Mouse (Mus musculus) frontal cortex, postnatal 14 days (tissue): ENCODE measurements around the gene Slc22a22.

Source experiments
- DNase-seq, 2 experiments: peaks; one replicate each; pipeline ENCODE4 v3.0.0; 2022; ENCODE audit warnings: low spot score in 2 of 2

Gene Slc22a22

GRCm38 (mm10) chr15:57477525-57477924 is at the start of gene Slc22a22:
Gene Slc22a22 (minus strand): TSS chr15:57477625.
- no peak for DNase-seq

- DNase-seq: no peak
These were observed 46.3 kb upstream of the Slc22a22 start for GRCm38 (mm10) chr15:57523510-57524298.

DNA sequence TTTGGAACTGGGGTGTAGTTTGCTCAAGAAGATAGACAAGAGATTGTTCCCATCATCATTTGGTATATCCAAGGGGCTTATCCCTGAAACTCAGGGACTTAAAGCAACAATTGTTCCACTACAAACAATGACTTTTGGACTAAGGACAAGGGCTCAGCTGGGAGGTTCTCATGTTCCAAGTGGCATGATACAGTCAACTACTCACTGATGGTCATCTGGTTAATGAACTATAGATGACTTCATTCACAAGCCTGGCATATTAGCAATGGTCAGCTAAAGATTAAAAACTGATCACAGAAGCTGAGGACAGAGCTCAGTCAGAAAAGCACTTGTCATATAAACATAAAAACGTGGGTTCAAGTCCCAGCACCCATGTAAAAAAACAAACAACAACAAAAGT is 44.7 kb upstream of the Slc22a22 start:
- no peak for DNase-seq

GRCm38 (mm10) chr15:57509185-57510172 is 32.1 kb upstream of the Slc22a22 start:
- no peak for DNase-seq

GRCm38 (mm10) chr15:57508242-57509184 is 31.1 kb upstream of the Slc22a22 start:
- peak; percentile 16 to 78 for DNase-seq

- DNase-seq: no peak
These were observed 26.8 kb upstream of the Slc22a22 start for GRCm38 (mm10) chr15:57504126-57504705.

- no peak for DNase-seq
These were observed 26.2 kb upstream of the Slc22a22 start for GRCm38 (mm10) chr15:57503656-57504055.

DNA sequence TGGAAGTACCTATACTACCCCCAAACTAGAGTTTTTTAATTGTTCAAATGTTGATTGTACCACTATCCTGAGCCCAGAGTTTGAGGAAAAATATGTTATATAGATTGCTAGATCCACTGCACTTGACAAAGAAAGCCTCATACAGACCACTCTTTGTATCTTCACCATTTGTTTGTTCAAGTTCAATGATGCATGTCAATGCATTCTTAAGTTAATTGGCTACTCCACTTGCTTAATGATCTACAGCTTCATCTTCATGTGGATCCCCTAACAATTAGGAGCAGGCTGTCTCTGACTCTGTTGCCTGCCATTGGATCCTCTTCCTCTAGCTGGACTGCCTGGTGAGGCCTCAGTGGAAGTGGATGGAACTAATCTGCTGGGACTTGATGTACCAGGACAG is 24.1 kb upstream of the Slc22a22 start:
- no peak for DNase-seq

- DNase-seq: no peak
These were observed 18.7 kb upstream of the Slc22a22 start for GRCm38 (mm10) chr15:57496106-57496505.

DNA sequence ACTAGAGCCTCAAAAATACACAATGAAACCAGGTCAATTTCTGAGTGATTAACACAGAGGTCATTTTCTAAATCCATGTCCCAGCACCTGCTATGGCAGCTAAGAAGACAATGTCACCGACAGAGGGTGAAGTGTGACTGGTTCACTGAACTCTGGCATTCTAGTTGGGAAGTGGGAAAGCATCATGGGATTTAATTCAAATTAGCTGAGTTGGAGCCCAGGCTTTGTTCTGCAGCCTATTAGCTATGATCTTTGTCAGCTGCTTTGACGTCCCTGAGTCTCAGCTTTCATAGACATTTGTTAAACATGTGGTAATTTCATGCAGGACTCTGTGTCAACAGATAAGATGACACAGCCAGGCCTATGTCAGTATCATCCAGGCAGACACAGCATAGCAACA is 5.1 kb upstream of the Slc22a22 start:
- no peak for DNase-seq

DNA sequence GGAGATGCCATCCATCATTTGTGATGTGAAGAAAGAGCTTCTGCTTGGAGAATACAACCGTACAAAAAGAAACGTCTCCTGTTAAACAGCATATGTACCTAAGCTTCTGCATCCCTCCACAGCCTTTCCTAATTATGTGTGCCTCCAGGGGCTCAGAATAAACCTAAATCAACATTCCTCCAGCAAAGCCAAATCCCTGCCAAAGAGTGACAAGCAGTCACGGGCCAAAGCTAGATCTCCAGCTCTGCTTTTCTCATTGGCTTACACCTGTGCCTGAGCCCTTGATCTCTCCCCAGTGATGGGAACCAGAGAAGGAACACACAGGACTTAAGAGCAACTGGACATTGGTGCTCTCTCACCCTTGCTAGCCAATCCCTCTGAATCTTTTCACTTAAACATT is 5.8 kb downstream of the Slc22a22 start:
- no peak for DNase-seq

- DNase-seq: no peak
These were observed 11.4 kb downstream of the Slc22a22 start for GRCm38 (mm10) chr15:57465996-57466395.

GRCm38 (mm10) chr15:57465061-57465460 is 12.4 kb downstream of the Slc22a22 start:
- no peak for DNase-seq

DNA sequence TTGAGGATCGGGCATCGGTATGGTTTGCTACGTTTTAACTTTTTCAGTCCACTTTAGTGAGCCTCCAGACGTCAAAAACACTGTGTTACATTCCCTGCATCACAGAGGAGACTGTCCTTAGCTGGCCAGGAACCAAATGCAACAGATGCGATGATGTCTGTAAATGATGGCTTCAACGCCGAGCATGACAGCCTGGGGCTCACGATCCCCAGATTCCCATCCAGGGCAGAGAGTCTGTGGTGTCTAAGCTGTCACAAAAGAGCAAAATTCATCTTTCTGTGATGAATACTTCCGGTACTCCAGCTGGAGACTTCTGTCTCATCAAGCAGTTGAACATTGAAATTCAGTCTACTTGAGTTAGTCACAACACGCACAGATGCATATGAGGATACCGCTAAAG is 13.4 kb downstream of the Slc22a22 start:
- DNase-seq: no peak

GRCm38 (mm10) chr15:57461284-57461683 is 16.1 kb downstream of the Slc22a22 start:
- no peak for DNase-seq

DNA sequence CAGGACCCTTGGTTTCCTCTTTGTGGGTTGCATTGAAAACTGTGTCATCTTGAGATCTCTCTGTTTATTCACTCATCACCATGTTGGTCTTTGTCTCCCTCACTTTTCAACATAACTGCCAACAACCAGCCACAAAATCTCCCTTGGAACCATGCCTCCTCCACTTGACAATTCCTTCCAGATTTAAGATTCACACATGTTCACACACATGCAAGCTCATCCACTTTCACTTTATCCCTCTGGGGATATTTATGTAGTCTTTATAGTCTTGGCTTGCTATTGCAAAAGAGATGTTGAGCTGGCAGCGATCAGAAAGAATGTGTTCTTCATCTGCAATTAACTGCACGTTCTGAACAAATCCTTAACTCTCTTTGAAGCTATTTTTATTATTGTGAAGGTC is 20.1 kb downstream of the Slc22a22 start:
- no peak for DNase-seq

DNA sequence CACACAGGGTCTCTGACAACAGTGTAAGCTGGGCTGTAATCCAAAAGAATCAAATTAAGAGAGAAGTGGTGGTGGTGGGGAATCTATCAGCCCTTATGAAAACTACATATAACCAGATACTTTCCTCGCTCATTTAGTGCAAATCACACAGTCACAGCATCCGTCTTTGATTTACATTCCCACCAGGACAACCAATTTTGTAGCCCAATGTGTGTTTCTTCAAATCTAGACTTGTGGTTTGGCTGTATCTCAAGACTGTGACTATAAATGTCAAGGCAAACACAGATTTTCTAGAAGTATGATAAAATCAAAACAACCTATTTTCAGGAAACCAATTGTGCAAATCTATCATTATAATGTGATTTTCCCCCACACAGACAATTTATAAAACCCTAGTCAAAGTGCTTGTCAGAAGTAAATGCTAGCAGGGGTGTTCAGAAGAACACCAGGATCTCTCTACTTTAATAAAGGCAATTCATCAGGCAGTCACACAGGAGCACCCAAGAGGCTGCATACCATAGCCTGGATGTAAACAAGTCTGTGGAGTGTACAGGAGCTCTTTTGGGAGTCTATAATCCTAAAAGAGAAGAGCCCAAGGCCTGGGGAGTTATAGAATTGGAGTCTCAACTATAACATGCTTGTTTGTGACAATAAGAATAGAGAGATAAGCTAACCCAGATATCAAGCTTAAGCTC is 42.6 kb downstream of the Slc22a22 start:
- DNase-seq: no peak

DNA sequence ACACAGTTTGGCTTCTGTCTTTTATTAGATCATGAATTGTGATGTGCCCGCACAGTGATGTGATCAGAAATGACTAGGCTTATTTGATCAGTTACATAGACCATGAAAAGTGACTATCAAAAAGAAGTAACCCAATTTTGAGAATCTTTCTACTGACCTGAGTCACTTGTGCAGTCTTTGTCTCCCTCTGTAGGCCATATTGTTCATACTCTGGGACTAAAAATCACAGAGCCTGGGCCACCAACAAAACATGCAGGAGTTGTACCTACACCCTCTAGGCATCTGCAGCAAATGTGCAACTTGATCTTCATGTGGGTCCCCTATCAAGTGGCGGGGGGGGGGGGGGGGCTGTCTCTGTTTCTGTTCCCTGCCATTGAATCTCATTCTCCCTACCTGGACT is 68.9 kb downstream of the Slc22a22 start:
- no peak for DNase-seq

DNA sequence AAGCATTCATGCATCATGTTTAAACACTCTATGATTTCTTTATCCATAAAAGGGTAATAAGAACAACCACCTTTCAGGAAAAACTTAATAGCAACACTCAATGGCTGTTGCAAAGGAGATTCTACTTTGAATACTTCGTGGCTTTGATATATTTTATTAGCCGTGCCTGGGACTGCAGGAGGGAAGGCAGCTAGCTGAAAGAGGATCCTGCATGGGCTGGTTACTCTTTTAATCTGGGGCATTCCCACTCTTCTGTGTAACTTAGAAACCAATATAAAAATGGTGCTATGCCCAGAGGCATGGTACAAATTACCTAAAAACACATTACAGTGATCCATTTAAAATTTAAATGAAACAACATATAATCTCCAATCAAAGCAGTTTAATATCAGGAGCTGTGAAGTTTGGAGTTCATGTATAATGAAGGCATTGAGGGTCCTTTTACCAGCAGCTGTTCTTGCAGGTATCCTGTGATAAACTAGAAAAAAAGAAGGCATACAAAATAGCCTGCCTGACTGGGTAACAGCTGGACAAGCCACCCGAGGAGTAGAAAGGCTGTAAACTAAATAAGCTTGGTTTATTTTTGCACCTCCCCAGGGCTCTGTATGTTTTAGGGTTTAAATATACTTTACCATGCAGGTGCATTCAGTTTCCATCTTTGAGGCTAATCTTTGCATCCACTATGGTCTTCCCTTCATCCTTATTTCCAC is 78.8 kb downstream of the Slc22a22 start:
- DNase-seq: no peak

DNA sequence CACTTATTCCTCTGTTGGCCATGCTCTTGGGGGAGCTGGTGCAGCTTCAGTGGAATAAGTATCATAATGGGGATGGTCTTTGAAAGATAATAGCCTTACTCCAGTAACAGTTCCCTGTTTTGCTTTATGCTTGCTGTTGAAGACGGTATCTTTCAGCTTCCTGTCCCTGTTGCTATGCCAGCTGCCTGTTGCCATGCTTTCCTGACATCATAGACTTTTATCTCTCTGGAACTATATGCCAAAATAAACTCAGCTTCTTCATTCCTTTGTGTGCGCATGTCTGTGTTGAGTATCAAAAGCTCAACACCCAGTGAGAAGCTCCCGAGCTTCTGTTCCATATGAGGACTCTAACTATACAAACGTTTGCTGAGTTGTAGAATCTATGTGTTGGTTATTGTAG is 83.4 kb downstream of the Slc22a22 start:
- no peak for DNase-seq
